Mouse (Mus musculus): Measurements from ENCODE around the gene Ecpas.

DNA sequence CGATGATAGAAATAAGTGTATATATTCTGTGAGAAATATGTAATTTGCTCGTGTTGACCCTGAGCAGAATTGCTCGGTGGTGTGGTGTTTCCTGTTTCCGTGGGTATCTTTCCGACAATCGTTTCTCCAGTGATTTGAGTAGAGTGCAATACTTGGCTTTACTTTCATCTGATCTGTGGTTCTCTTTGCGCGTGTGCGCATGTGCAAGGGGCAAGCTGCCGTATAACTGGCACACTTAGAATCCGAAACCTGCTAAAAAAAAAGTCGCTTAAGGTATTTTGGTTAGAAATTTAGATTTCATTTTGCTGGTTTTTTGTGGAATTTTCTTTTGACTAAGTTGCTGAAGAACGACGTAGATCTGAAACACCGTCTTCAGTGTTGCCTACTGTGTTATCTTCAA lies 49.2 kb upstream of the Ecpas start:
- TF ChIP-seq ZNF384 (IDR thresholded peaks at IDR 0.05; ENCODE audit: low read depth, low read length) (no peak), HCFC1 (IDR thresholded peaks at IDR 0.05; ENCODE audit: borderline replicate concordance, insufficient read depth, low read length) (no peak), ZC3H11A (IDR thresholded peaks at IDR 0.05; ENCODE audit: borderline replicate concordance, low read depth, low read length) (no peak), MAFK (IDR thresholded peaks at IDR 0.05; ENCODE audit: insufficient read depth, low read depth, low read length) (no peak)
